Mouse (Mus musculus) liver, postnatal 0 days (tissue): ENCODE measurements at regions not wholly inside any gene's neighbourhood (a gene's known extent, or its start where the extent isn't known, plus 50 kb on each side); places are given as distances from the start of the nearest gene placed in this dataset.

Experiments
- CTCF ChIP-seq: sonication (generic); IDR thresholded peaks from 2 replicates; pipeline ENCODE4 v1.5.1; 2016; ENCODE audit warnings: antibody characterized with exemption, low read depth
- EP300 ChIP-seq: IDR thresholded peaks from 2 replicates; pipeline ENCODE4 v1.6.1; 2016; ENCODE audit warnings: antibody characterized with exemption, low read depth, mild to moderate bottlenecking

DNA sequence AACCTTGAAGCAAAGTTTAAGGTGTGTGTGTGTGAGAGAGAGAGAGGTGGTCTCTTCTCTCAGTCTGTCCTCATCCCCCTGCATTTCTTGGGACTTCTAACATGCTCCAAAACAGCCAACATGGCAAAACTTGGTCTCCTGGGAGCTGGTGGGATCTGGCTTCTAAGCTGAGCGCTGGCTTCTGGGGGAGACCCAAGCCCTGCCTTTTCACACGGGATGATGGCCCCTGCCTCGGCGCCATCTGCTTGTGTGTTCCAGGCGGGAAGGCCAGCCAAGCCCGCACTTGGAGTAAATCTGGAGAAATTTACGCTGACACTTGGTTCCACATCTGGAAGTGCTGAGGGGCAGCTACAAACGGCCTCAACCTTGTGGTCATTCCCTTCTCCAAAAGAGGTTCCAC is 155.6 kb downstream of the Chic2 start:
- TF ChIP-seq EP300, result no peak
- TF ChIP-seq CTCF, result no peak
